Mouse (Mus musculus) CD4-positive, CD25-positive, alpha-beta regulatory T cell, adult 2 months (primary cell): ENCODE data around the gene Slc24a3.

Experiments
- DNase-seq: peaks from one replicate; pipeline ENCODE4 v3.0.0-alpha.2; 2012; ENCODE audit warnings: low read depth, low spot score

The Slc24a3 gene

DNA sequence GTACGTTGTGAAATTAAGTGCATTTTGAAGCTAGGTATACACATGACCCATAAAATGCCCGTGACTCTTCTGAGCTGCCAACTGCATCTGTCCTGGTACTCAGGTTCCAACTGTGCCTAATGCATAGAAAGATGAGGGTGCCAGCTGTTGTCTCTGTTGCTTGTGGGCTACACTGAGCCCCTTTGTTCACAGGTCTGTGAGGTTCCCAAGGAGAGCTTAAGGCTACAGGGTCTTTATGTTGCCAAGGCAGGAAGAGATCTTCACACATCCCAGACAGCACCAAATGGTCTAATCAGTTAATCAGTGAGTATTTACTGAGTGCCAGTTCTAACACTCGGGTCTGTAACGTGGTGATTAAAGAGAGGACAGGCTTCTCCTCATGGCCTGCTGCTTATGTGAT is 369.4 kb downstream of the Slc24a3 start:
- DNase-seq = no peak

- no peak for DNase-seq
These were observed 374.1 kb downstream of the Slc24a3 start for GRCm38 (mm10) chr2:145541695-145542094.

GRCm38 (mm10) chr2:145546071-145546470 is 378.5 kb downstream of the Slc24a3 start:
- no peak for DNase-seq

GRCm38 (mm10) chr2:145554722-145555252 is 387.2 kb downstream of the Slc24a3 start:
- no peak for DNase-seq

- DNase-seq = no peak
These were observed 388.2 kb downstream of the Slc24a3 start for GRCm38 (mm10) chr2:145555713-145556112.

GRCm38 (mm10) chr2:145557361-145557931 is 389.9 kb downstream of the Slc24a3 start:
- peak; percentile 36 for DNase-seq

DNA sequence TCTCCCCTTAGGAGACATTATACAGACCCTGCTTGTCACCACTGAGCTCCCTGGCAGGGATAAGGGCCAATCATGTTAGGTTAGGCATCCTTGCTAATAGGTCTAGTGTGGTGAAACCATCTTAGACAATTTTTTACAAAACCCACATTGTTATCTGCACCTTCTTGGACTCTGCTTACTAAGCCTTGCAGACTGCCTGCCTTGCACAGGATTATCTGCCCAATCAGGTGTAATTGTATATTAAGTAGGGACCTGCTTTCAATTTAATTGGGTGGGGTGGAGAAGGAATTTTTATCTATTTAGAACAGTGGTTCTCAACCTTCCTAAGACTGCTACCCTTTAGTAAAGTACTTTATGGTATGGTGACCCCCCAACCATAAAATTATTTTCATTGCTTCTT is 394.9 kb downstream of the Slc24a3 start:
- DNase-seq = no peak

- DNase-seq = no peak
These were observed 397.0 kb downstream of the Slc24a3 start for GRCm38 (mm10) chr2:145564596-145564995.

DNA sequence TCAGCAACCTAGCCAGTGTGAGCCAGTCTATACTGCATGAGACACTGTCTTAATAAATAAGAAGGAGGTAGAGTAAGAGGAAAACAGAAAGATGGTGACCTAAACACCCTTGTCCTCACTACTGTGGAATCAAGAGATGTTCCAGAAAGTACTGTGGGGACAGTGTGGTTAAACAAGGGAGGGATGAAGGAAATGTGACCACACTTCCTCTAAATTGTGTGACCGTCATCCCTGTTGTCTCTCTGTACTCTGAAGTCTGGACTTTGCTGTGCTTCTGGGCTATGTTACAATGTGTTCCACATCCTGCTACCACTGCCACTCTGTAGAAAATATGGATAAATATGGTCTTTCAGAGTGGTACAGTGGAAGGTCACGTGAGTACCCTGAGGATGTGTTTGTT is 399.4 kb downstream of the Slc24a3 start:
- DNase-seq = no peak

DNA sequence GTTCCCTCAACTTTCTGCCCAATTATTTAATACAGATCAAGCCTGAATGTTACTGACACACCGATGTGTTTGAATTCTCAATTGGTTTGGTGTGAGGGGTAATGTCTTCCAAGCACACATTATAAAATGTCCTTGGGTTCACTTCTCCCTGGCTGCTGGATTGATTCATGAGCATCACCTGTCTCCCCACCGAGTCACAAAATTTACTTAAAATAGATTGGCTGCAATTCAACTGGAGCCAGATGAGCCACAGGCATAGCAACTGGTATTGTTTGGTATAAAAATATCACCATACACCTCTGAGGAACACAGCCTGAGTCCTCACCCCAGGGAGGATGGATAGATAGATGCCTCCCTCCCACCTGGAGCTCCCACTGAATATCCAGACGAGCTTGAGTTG is 404.4 kb downstream of the Slc24a3 start:
- no peak for DNase-seq

DNA sequence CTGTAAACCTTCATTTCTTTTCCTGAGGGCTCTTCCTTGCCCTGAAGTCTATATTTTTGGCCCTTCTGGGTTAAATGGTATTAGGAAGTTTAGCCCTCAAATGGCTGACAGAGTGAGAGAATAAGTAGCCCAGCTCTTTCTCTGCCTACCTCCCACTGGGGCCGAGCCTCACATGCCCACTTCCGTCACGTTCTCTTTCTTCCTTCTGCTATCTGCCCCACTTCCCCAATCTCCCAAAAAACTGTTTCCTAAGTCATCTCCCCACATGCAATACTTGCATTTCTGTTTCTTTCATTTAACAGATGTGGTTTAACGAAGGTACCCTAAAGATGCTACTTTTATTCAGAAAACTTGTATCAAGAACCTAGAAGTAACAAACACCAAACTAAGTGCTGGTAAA is 406.6 kb downstream of the Slc24a3 start:
- DNase-seq = no peak

- DNase-seq = no peak
These were observed 415.5 kb downstream of the Slc24a3 start for GRCm38 (mm10) chr2:145583103-145583502.

GRCm38 (mm10) chr2:145585437-145585836 is 417.9 kb downstream of the Slc24a3 start:
- DNase-seq = no peak

- peak; percentile 39 for DNase-seq
These were observed 420.6 kb downstream of the Slc24a3 start for GRCm38 (mm10) chr2:145588009-145588737.

DNA sequence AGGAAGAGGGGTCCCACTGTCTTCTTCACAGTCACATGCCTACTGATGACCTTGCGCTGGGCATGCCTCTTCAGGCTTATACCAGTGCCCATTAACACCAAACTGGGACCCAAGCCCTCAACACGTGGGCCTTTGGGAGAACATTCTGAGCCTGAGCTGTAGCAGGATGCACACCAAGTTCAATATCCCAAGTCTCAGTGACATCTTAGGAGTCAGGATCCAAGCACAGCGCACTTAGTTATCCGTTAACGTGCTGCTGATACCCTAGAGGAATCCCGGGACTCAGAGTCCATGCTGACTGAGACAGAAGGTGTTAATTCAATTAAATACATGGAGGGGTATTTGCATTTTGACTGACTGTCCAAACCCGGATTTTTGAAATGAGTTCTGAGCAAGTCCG is 424.3 kb downstream of the Slc24a3 start:
- DNase-seq = no peak

DNA sequence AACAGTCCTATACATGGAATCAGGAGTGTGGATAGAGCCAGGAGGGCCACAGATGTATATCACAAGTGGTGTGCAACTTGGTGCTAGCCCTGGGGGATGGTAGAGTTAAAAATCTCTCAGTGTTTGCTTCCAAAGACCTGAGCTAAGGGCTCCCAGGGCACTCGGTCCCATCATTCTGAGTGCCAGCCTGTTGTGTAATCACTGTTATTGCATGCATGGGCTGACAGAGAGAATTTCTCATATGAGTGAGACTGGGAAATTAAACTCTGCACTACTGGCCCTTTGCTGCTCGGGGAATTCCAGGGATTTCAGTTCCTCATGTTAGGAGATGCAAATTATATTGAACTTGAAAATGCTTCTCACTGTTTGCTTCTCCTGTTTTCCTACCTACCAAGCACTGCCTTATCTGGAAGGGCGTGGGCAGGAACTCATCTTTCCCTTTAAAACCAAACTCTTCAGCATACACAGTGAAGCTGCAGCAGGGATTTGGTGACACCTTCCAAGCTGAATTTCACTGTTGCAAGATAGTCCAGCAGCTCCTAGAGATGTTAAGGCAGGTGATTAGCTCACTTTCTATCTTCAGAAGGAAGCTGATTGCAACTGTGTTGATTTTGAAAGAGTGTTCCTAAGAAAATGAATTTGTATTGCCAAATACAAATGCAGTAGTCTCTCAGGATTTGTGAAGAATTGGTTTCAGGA is 426.2 kb downstream of the Slc24a3 start:
- DNase-seq = no peak

- DNase-seq = no peak
These were observed 430.3 kb downstream of the Slc24a3 start for GRCm38 (mm10) chr2:145597866-145598265.

GRCm38 (mm10) chr2:145607844-145608243 is 440.3 kb downstream of the Slc24a3 start:
- DNase-seq = no peak

DNA sequence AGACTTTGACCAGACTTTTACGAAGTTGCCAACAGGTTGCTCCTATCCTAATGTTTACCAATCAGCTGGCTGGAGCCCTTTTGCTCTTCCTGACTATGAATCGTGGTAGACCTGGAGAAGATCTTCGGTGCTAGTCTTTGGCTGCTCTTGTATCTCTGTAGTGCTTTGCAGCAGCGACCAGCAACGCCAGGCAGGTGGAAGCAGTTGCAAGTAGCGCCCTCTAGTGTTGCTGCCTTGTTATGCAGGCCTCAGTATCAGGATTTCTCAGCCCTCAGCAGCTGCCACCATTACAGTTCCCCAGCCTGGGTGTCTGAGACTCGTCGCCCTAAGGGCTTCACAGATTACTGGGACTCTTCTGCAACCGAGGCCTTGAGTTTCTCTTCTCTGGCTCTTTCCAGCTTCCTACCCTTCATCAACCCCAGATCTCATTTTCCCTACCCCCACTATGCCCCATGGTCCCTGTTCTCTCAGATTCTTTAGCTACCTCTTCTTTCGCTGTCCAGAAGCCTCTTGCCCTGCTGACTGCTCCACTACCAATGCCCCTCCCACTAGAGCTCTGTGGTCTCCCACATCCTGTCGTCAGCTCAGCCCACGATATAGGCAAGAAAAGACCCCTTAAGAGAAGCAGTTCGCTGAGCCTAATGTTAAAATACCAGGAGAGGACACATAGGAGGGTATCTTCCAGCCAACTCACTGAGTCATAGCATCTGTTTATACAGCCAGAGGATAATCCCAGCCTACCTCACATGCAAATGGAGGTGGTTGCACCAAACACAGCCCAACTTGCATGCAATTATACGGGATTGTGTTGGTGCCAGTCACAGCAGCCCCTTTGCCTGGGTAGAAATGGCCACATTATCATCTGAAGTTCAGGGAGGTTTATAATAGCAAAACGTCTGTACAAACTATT is 443.5 kb downstream of the Slc24a3 start:
- DNase-seq = peak; percentile 50

DNA sequence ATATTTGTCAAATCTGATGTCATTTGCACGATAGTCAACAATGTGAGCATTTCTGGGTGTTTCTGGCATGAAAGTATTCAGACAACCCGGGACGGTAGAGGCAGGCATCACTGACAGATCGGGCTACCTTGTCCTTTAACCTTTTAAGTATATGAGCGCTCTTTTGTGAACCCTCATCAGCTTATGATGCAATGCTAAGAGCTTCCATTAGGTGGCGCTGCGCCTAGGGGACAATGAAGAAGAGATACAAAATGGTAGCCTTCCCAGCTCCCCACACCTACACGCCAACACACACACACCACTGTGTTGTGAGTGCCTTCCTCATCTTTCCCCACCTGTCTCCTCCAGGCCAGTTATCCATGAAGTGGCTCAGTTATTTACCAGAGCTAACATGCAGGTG is 445.4 kb downstream of the Slc24a3 start:
- DNase-seq = peak; percentile 7

DNA sequence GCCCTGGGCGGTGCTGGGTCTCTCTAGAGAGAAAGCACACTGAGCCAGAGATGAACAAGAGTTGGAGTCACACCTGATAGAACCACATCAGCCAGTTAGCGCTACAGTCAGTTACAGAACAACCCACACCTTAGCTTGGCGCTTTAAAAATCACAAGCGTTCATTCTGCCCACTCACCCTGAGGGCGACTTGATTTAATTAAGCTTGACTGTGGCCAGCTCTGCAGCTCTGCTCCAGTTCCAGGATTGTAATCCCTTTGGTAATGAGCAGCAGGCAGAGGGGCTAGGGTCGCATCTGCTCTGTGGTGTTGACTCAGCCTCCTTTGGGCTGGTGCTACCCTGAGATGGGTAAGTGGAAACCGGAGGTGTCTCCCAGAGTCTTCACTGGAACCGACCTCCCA is 446.2 kb downstream of the Slc24a3 start:
- DNase-seq = no peak

DNA sequence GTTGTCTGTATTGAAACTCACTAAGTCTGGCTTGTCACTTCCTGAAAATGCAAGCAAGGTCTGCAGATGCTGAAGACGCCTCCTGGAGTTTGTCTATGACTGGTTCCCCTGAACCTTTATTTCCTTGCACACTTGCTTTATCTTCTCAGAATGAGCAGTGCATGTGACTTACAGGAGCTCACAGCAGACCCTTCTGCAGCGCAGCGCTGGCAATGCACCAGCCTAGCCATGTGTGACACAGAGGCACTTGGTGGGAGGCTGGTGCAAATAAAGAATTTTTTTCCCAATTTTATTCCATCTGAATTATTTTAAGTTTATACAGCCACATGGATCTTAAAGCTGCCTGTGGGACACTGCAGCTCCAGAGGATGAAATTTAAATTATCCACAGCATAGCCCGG is 452.1 kb downstream of the Slc24a3 start:
- no peak for DNase-seq
